Mouse (Mus musculus) erythroblast, embryonic 14.5 days (primary cell): ENCODE results near the gene Sept14.

Source experiments
- GATA1 ChIP-seq: IDR thresholded peaks from 2 replicates; pipeline ENCODE4 v1.6.1; 2012; ENCODE audit warnings: low read length, inconsistent platforms, mixed read lengths
- TAL1 ChIP-seq: IDR thresholded peaks from 3 replicates; pipeline ENCODE4 v1.6.1; 2012; ENCODE audit warnings: low read length, inconsistent platforms, mixed read lengths

- TF ChIP-seq GATA1: no peak
- no peak for TF ChIP-seq TAL1
Observed at GRCm38 (mm10) chr5:129657016-129657415, 51.3 kb downstream of the Sept14 start.
